Mouse (Mus musculus): ENCODE measurements at regions not wholly inside any gene's neighbourhood (a gene's known extent, or its start where the extent isn't known, plus 50 kb on each side); places are given as distances from the start of the nearest gene placed in this dataset.

GRCm38 (mm10) chr2:138897101-138897500 lies 596.6 kb upstream of the Sptlc3 start:
- Histone ChIP-seq H3K27ac (ENCODE audit: low read depth, low read length) (no peak overlapping the region), H3K4me1 (ENCODE audit: control insufficient read depth, insufficient read depth, low read length) (no peaks in the 10 kb centered on the region), H3K27me3 (ENCODE audit: control insufficient read depth, insufficient read depth, low read length) (no peaks in the 10 kb centered on the region), H3K4me2 (replicated peaks; ENCODE audit: low read depth, low read length) (no peak overlapping the region), H3K36me3 (ENCODE audit: control insufficient read depth, insufficient read depth, low read length) (no peaks in the 10 kb centered on the region), H3K9ac (ENCODE audit: low read depth, low read length) (no peak overlapping the region), H3K9me3 (ENCODE audit: control insufficient read depth, low read length) (no peaks in the 10 kb centered on the region), H3K4me3 (ENCODE audit: low read length) (no peak overlapping the region)
- 28% methylated on average over 3 of the region's 3 CpGs for WGBS
- ATAC-seq (ENCODE audit: low FRiP score, low TSS enrichment): no peak

- Histone ChIP-seq H3K4me1 (ENCODE audit: control insufficient read depth, insufficient read depth, low read length) (no peaks in the 10 kb centered on the region), H3K4me3 (ENCODE audit: low read length) (no peak overlapping the region), H3K4me2 (replicated peaks; ENCODE audit: low read depth, low read length) (no peak overlapping the region), H3K9me3 (ENCODE audit: control insufficient read depth, low read length) (no peaks in the 10 kb centered on the region), H3K9ac (ENCODE audit: low read depth, low read length) (no peak overlapping the region), H3K27me3 (ENCODE audit: control insufficient read depth, insufficient read depth, low read length) (no peaks in the 10 kb centered on the region), H3K27ac (ENCODE audit: low read depth, low read length) (no peak overlapping the region), H3K36me3 (ENCODE audit: control insufficient read depth, insufficient read depth, low read length) (no peaks in the 10 kb centered on the region)
- no peak for ATAC-seq (ENCODE audit: low FRiP score, low TSS enrichment)
- WGBS: 94% methylated on average over 2 of the region's 2 CpGs
Observed at GRCm38 (mm10) chr2:138937165-138937564, 556.5 kb upstream of the Sptlc3 start.

- no peak overlapping the region for H3K4me3 ChIP-seq (ENCODE audit: low read length)
- ATAC-seq (ENCODE audit: low FRiP score, low TSS enrichment): no peak
- 88% methylated on average over 2 of the region's 2 CpGs for WGBS
- no peaks in the 10 kb centered on the region for H3K36me3 ChIP-seq (ENCODE audit: control insufficient read depth, insufficient read depth, low read length)
- no peaks in the 10 kb centered on the region for H3K9me3 ChIP-seq (ENCODE audit: control insufficient read depth, low read length)
- no peaks in the 10 kb centered on the region for H3K4me1 ChIP-seq (ENCODE audit: control insufficient read depth, insufficient read depth, low read length)
- no peak overlapping the region for H3K27ac ChIP-seq (ENCODE audit: low read depth, low read length)
- H3K27me3 ChIP-seq (ENCODE audit: control insufficient read depth, insufficient read depth, low read length): no peaks in the 10 kb centered on the region
- no peak overlapping the region for H3K9ac ChIP-seq (ENCODE audit: low read depth, low read length)
- H3K4me2 ChIP-seq (replicated peaks; ENCODE audit: low read depth, low read length): no peak overlapping the region
Observed at GRCm38 (mm10) chr2:138939367-138939766, 554.3 kb upstream of the Sptlc3 start.

- H3K9ac ChIP-seq (ENCODE audit: low read depth, low read length): no peak overlapping the region
- no peak overlapping the region for H3K27ac ChIP-seq (ENCODE audit: low read depth, low read length)
- H3K27me3 ChIP-seq (ENCODE audit: control insufficient read depth, insufficient read depth, low read length): no peaks in the 10 kb centered on the region
- H3K4me3 ChIP-seq (ENCODE audit: low read length): no peak overlapping the region
- H3K4me1 ChIP-seq (ENCODE audit: control insufficient read depth, insufficient read depth, low read length): no peaks in the 10 kb centered on the region
- 44% methylated on average over 3 of the region's 3 CpGs for WGBS
- H3K9me3 ChIP-seq (ENCODE audit: control insufficient read depth, low read length): no peaks in the 10 kb centered on the region
- H3K36me3 ChIP-seq (ENCODE audit: control insufficient read depth, insufficient read depth, low read length): no peaks in the 10 kb centered on the region
- H3K4me2 ChIP-seq (replicated peaks; ENCODE audit: low read depth, low read length): no peak overlapping the region
- ATAC-seq (ENCODE audit: low FRiP score, low TSS enrichment): no peak
Observed at GRCm38 (mm10) chr2:138966110-138966790, 527.5 kb upstream of the Sptlc3 start.

GRCm38 (mm10) chr2:138974548-138974947 lies 519.2 kb upstream of the Sptlc3 start:
- ATAC-seq (ENCODE audit: low FRiP score, low TSS enrichment): no peak
- no peak overlapping the region for H3K4me2 ChIP-seq (replicated peaks; ENCODE audit: low read depth, low read length)

GRCm38 (mm10) chr2:138990031-138990430 lies 503.7 kb upstream of the Sptlc3 start:
- H3K27ac ChIP-seq (ENCODE audit: low read depth, low read length): no peak overlapping the region
- no peaks in the 10 kb centered on the region for H3K9me3 ChIP-seq (ENCODE audit: control insufficient read depth, low read length)
- no peak overlapping the region for H3K4me3 ChIP-seq (ENCODE audit: low read length)
- no peak overlapping the region for H3K4me2 ChIP-seq (replicated peaks; ENCODE audit: low read depth, low read length)
- no peak for ATAC-seq (ENCODE audit: low FRiP score, low TSS enrichment)
- no peaks in the 10 kb centered on the region for H3K36me3 ChIP-seq (ENCODE audit: control insufficient read depth, insufficient read depth, low read length)
- no peaks in the 10 kb centered on the region for H3K4me1 ChIP-seq (ENCODE audit: control insufficient read depth, insufficient read depth, low read length)
- no peak overlapping the region for H3K9ac ChIP-seq (ENCODE audit: low read depth, low read length)
- H3K27me3 ChIP-seq (ENCODE audit: control insufficient read depth, insufficient read depth, low read length): no peaks in the 10 kb centered on the region
- 45% methylated on average over 1 of the region's 1 CpGs for WGBS

More at GRCm38 (mm10) chr2:138974548-138974947, 519.2 kb upstream of the Sptlc3 start:
- Histone ChIP-seq H3K4me3 (ENCODE audit: low read length) (no peak overlapping the region), H3K9me3 (ENCODE audit: control insufficient read depth, low read length) (no peaks in the 10 kb centered on the region), H3K9ac (ENCODE audit: low read depth, low read length) (no peak overlapping the region), H3K27ac (ENCODE audit: low read depth, low read length) (no peak overlapping the region), H3K4me1 (ENCODE audit: control insufficient read depth, insufficient read depth, low read length) (no peaks in the 10 kb centered on the region), H3K27me3 (ENCODE audit: control insufficient read depth, insufficient read depth, low read length) (no peaks in the 10 kb centered on the region), H3K36me3 (ENCODE audit: control insufficient read depth, insufficient read depth, low read length) (no peaks in the 10 kb centered on the region)
- 26% methylated on average over 2 of the region's 2 CpGs for WGBS

- no peaks in the 10 kb centered on the region for H3K36me3 ChIP-seq (ENCODE audit: control insufficient read depth, insufficient read depth, low read length)
- no peak overlapping the region for H3K9ac ChIP-seq (ENCODE audit: low read depth, low read length)
- H3K9me3 ChIP-seq (ENCODE audit: control insufficient read depth, low read length): no peaks in the 10 kb centered on the region
- peak; percentile 83; the same call in 1 of the 2 replicates for ATAC-seq (ENCODE audit: low FRiP score, low TSS enrichment)
- no peaks in the 10 kb centered on the region for H3K27me3 ChIP-seq (ENCODE audit: control insufficient read depth, insufficient read depth, low read length)
- H3K27ac ChIP-seq (ENCODE audit: low read depth, low read length): no peak overlapping the region
- no peaks in the 10 kb centered on the region for H3K4me1 ChIP-seq (ENCODE audit: control insufficient read depth, insufficient read depth, low read length)
- 54% methylated on average over 5 of the region's 5 CpGs for WGBS
- H3K4me3 ChIP-seq (ENCODE audit: low read length): no peak overlapping the region
- H3K4me2 ChIP-seq (replicated peaks; ENCODE audit: low read depth, low read length): no peak overlapping the region
Observed at GRCm38 (mm10) chr2:139032105-139032812, 461.5 kb upstream of the Sptlc3 start.

- H3K27ac ChIP-seq (ENCODE audit: low read depth, low read length): no peak overlapping the region
- H3K4me2 ChIP-seq (replicated peaks; ENCODE audit: low read depth, low read length): no peak overlapping the region
- ATAC-seq (ENCODE audit: low FRiP score, low TSS enrichment): no peak
- no peak overlapping the region for H3K9ac ChIP-seq (ENCODE audit: low read depth, low read length)
- H3K9me3 ChIP-seq (ENCODE audit: control insufficient read depth, low read length): no peaks in the 10 kb centered on the region
- 83% methylated on average over 3 of the region's 3 CpGs for WGBS
- H3K4me3 ChIP-seq (ENCODE audit: low read length): no peak overlapping the region
- H3K36me3 ChIP-seq (ENCODE audit: control insufficient read depth, insufficient read depth, low read length): no peaks in the 10 kb centered on the region
- no peaks in the 10 kb centered on the region for H3K4me1 ChIP-seq (ENCODE audit: control insufficient read depth, insufficient read depth, low read length)
- H3K27me3 ChIP-seq (ENCODE audit: control insufficient read depth, insufficient read depth, low read length): no peaks in the 10 kb centered on the region
Observed at GRCm38 (mm10) chr2:139034800-139035199, 458.9 kb upstream of the Sptlc3 start.

GRCm38 (mm10) chr2:139041671-139042273 lies 451.9 kb upstream of the Sptlc3 start:
- no peaks in the 10 kb centered on the region for H3K4me1 ChIP-seq (ENCODE audit: control insufficient read depth, insufficient read depth, low read length)
- H3K36me3 ChIP-seq (ENCODE audit: control insufficient read depth, insufficient read depth, low read length): no peaks in the 10 kb centered on the region
- H3K9ac ChIP-seq (ENCODE audit: low read depth, low read length): no peak overlapping the region
- H3K9me3 ChIP-seq (ENCODE audit: control insufficient read depth, low read length): no peaks in the 10 kb centered on the region
- no peak overlapping the region for H3K4me3 ChIP-seq (ENCODE audit: low read length)
- 54% methylated on average over 3 of the region's 3 CpGs for WGBS
- H3K4me2 ChIP-seq (replicated peaks; ENCODE audit: low read depth, low read length): no peak overlapping the region
- no peak for ATAC-seq (ENCODE audit: low FRiP score, low TSS enrichment)
- no peaks in the 10 kb centered on the region for H3K27me3 ChIP-seq (ENCODE audit: control insufficient read depth, insufficient read depth, low read length)
- no peak overlapping the region for H3K27ac ChIP-seq (ENCODE audit: low read depth, low read length)

Data from kidney, embryonic 14.5 days (tissue).